8 mouse cellular contexts compared by ENCODE assay signal in the genomic region with DNA sequence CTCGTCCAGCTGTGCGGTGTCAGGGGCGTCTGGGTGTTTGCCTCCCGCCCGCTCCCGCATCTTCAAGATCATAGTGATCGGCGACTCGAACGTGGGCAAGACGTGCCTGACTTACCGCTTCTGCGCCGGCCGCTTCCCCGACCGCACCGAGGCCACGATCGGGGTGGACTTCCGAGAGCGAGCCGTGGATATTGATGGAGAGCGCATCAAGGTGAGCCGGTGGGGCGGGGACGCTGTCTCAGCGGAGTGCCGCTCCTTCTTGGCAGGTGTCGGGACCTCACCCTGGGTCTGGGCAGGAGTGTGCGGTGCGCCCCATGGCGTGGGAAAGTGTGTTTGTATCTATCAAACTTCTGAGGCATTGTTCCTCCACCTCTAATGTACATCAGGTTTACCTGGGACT. TPM values are rescaled to one million over a fixed set of nuclear protein-coding genes. Genes with fewer than 3 reads are reported as not detected.
A peak's percentile ranks its signal among the peaks of the same experiment; 100 is the strongest.
DNase-seq lines count a peak whose midpoint lies in the region; ATAC-seq and TF ChIP-seq lines count a peak whose summit lies in the region.

No protein-coding gene starts in this region.

- H3K4me2 ChIP-seq in heart, embryonic 11.5 days, result peak overlapping the region; percentile 74

- no peaks in the 10 kb centered on the region for H3K36me3 ChIP-seq in heart, embryonic 11.5 days (ENCODE audit: control insufficient read depth, insufficient read depth, low read length)
- H3K36me3 ChIP-seq in ES-E14 (ENCODE audit: control insufficient read depth, insufficient read depth, low read length, poor library complexity, severe bottlenecking), result no peaks in the 10 kb centered on the region
- H3K36me3 ChIP-seq in hindbrain, embryonic 10.5 days, result peaks cover 11% of the 10 kb centered on the region

- H3K4me3 ChIP-seq in heart, embryonic 11.5 days (ENCODE audit: low read depth, low read length), result peak overlapping the region; percentile 61
- peak overlapping the region; percentile 81 to 82 for H3K4me3 ChIP-seq in ES-E14 (ENCODE audit: insufficient read depth in 1 of 2, low read depth in 1 of 2, low read length in 2 of 2, poor library complexity in 1 of 2, severe bottlenecking in 1 of 2)
- peak overlapping the region; percentile 70 for H3K4me3 ChIP-seq in hindbrain, embryonic 10.5 days

- H3K27me3 ChIP-seq in heart, embryonic 11.5 days (ENCODE audit: control insufficient read depth, insufficient read depth, low read length), result no peaks in the 10 kb centered on the region
- H3K27me3 ChIP-seq in hindbrain, embryonic 10.5 days (ENCODE audit: insufficient read depth, poor library complexity, severe bottlenecking), result no peaks in the 10 kb centered on the region

- H3K4me1 ChIP-seq in heart, embryonic 11.5 days (ENCODE audit: control insufficient read depth, insufficient read depth, low read length), result peaks cover 14% of the 10 kb centered on the region
- no peaks in the 10 kb centered on the region for H3K4me1 ChIP-seq in ES-E14 (ENCODE audit: control insufficient read depth in 2 of 2, insufficient read depth in 2 of 2, low read length in 2 of 2, poor library complexity in 1 of 2)
- peaks cover 31% of the 10 kb centered on the region for H3K4me1 ChIP-seq in hindbrain, embryonic 10.5 days (replicated peaks)

- in situ Hi-C loops in ES-E14 (cut with MboI; ENCODE audit: low sequenced_read_pairs in 2 of 2, unreplicated experiment in 2 of 2), result loop anchor here in 1 of 2 experiments (25.0 kb wide), 1 partner anchor 753 kb away; no protein-coding TSS in a partner anchor

- H3K9me3 ChIP-seq in heart, embryonic 11.5 days (replicated peaks; ENCODE audit: control insufficient read depth, low read length), result no peaks in the 10 kb centered on the region
- H3K9me3 ChIP-seq in ES-E14 (ENCODE audit: control insufficient read depth, insufficient read depth, low read depth, low read length), result no peaks in the 10 kb centered on the region
- H3K9me3 ChIP-seq in hindbrain, embryonic 10.5 days, result no peaks in the 10 kb centered on the region

- peak overlapping the region; percentile 88 for H3K9ac ChIP-seq in heart, embryonic 11.5 days (ENCODE audit: low read depth, low read length)
- H3K9ac ChIP-seq in ES-E14 (ENCODE audit: insufficient read depth, low read depth, low read length, poor library complexity, severe bottlenecking), result peak overlapping the region; percentile 83

- peak; percentile 49 for ATAC-seq in heart, embryonic 11.5 days (replicated peaks; ENCODE audit: insufficient number of reproducible peaks, low FRiP score, low TSS enrichment)
- peak; percentile 5; the same call in 1 of the 2 replicates for ATAC-seq in megakaryocyte progenitor cell, adult 5-6 weeks (replicated peaks; ENCODE audit: poor library complexity)

- WGBS in heart, embryonic 11.5 days (ENCODE audit: insufficient replicate concordance), result under 1% methylated on average over 33 of the region's 33 CpGs
- WGBS in hindbrain, embryonic 10.5 days, result under 1% methylated on average over 33 of the region's 33 CpGs

- no peak for DNase-seq in heart, adult 18-20 months
- DNase-seq in ES-E14 (ENCODE audit: low read depth, low spot score), result no peak
- DNase-seq in hindbrain, embryonic 10.5 days (ENCODE audit: low spot score), result no peak
- DNase-seq in T-cell, adult 2 months (ENCODE audit: low spot score), result no peak
- no peak for DNase-seq in frontal cortex, adult 2 months (ENCODE audit: extremely low spot score in 1 of 2, low spot score in 1 of 2)
- no peak for DNase-seq in Muller cell, postnatal 12 days (ENCODE audit: inconsistent ontology term)

- H3K27ac ChIP-seq in heart, embryonic 11.5 days (ENCODE audit: low read depth, low read length), result peak overlapping the region; percentile 88
- peak overlapping the region; percentile 11; the same call in 1 of the 2 replicates for H3K27ac ChIP-seq in ES-E14 (ENCODE audit: insufficient read depth, low read depth, low read length, poor library complexity, severe bottlenecking)
- peak overlapping the region; percentile 96 for H3K27ac ChIP-seq in hindbrain, embryonic 10.5 days

TF ChIP-seq in ES-E14, 5 proteins besides CTCF, POLR2A, EP300 and RAD21:
- TF ChIP-seq ZC3H11A (IDR thresholded peaks at IDR 0.05; ENCODE audit: borderline replicate concordance, low read depth, low read length) (0 out of 2 replicates have a peak, but pooled peaks have one; percentile 11), MAFK (IDR thresholded peaks at IDR 0.05; ENCODE audit: insufficient read depth, low read depth, low read length) (no peak)

RNA-seq across cellular contexts. Expression of a gene that starts 0.7 kb away (rescaled TPM):
- polyA plus RNA-seq in heart, embryonic 11.5 days (2014; fragmentation: Nextera tagmentation; extraction: Ambion mirVana), result 13.7 and 16.2 TPM in 2 replicates
- total RNA-seq in heart, adult 18-20 months (2021), result 1 to 10 TPM; 8.9 to 9.9 TPM
- 4.0 and 7.5 TPM in 2 replicates for total RNA-seq in ES-E14 (2012; rRNA removed)
- polyA plus RNA-seq in hindbrain, embryonic 10.5 days (2016; fragmentation: Nextera tagmentation; extraction: Ambion mirVana), result 11.8 and 14.4 TPM in 2 replicates
- total RNA-seq in megakaryocyte progenitor cell, adult 5-6 weeks (2015), result 8.4 and 12.2 TPM in 2 replicates
- total RNA-seq in megakaryocyte progenitor cell, adult 5-6 weeks (2017), result 9.1 and 13.3 TPM in 2 replicates
- 24.2 and 25.7 TPM in 2 replicates for polyA plus RNA-seq in frontal cortex, adult 2 months (2012; rRNA removed)

Comparison
In these comparisons a context has a peak if more than half of its experiments do, and no peak if none do; other contexts are left out.
1. H3K27ac ChIP-seq: peak in every context shown above with its lines; median percentile 96 in hindbrain, embryonic 10.5 days; 88 in heart, embryonic 11.5 days; 11 in ES-E14.